Mouse (Mus musculus): ENCODE measurements around the gene Trmt1. TPM values are rescaled to one million over a fixed set of nuclear protein-coding genes. Genes with fewer than 3 reads are reported as not detected.

Trmt1 gene
- polyA plus RNA-seq, 1 experiment from 2014 or later: 71.7 TPM

DNA sequence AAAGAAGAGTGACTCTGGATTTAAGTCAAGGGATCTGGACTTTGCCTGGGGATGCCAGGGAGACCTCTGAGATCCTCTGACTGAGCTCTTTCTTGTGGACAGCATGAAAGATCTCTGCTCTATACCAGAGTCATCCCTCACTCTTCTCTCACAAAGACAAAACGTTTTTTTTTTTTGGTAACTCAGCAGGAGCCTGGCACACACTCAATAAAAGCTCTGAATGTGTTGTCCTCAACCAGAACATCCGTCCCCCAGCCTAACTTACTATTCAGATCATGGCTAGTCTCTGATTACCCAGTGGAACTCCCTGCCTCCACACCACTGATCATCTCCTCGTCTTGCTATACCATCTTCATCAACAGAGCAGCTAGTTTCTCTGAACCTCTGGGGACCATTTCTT, 1.6 kb upstream of the Trmt1 start:
- Histone ChIP-seq H3K27ac (no peak overlapping the region), H3K4me3 (peak overlapping the region; percentile 94; the same call in 1 of the 2 replicates), H3K9me3 (replicated peaks) (no peaks in the 10 kb centered on the region), H3K27me3 (ENCODE audit: low read depth, poor library complexity, severe bottlenecking) (no peaks in the 10 kb centered on the region), H3K36me3 (peaks cover 65% of the 10 kb centered on the region), H3K4me1 (peaks cover 40% of the 10 kb centered on the region)
- 74% methylated on average over 3 of the region's 3 CpGs for WGBS
- DNase-seq (ENCODE audit: low spot score): no peak

GRCm38 (mm10) chr8:84687003-84687704, 1.0 kb downstream of the Trmt1 start:
- Histone ChIP-seq H3K27ac (peak overlapping the region; percentile 99), H3K27me3 (ENCODE audit: low read depth, poor library complexity, severe bottlenecking) (no peaks in the 10 kb centered on the region), H3K4me1 (peaks cover 53% of the 10 kb centered on the region), H3K9me3 (replicated peaks) (no peaks in the 10 kb centered on the region), H3K36me3 (peaks cover 54% of the 10 kb centered on the region), H3K4me3 (peak overlapping the region; percentile 94)
- WGBS: 1% methylated on average over 51 of the region's 62 CpGs
- DNase-seq (ENCODE audit: low spot score): peak; percentile 88

- Histone ChIP-seq H3K4me1 (peaks cover 53% of the 10 kb centered on the region), H3K27me3 (ENCODE audit: low read depth, poor library complexity, severe bottlenecking) (no peaks in the 10 kb centered on the region), H3K36me3 (peaks cover 54% of the 10 kb centered on the region), H3K27ac (peak within 1 kb of the TSS; percentile 99), H3K9me3 (replicated peaks) (no peaks in the 10 kb centered on the region), H3K4me3 (peak within 1 kb of the TSS; percentile 94)
- 1% methylated on average over 37 of the region's 37 CpGs for WGBS
- peak; percentile 92 for DNase-seq (ENCODE audit: low spot score)
These were observed 1.6 kb downstream of the Trmt1 start, which contains the start of gene Nacc1 for GRCm38 (mm10) chr8:84687705-84688100. TSS of gene Nacc1 (minus strand) at chr8:84687862.

DNA sequence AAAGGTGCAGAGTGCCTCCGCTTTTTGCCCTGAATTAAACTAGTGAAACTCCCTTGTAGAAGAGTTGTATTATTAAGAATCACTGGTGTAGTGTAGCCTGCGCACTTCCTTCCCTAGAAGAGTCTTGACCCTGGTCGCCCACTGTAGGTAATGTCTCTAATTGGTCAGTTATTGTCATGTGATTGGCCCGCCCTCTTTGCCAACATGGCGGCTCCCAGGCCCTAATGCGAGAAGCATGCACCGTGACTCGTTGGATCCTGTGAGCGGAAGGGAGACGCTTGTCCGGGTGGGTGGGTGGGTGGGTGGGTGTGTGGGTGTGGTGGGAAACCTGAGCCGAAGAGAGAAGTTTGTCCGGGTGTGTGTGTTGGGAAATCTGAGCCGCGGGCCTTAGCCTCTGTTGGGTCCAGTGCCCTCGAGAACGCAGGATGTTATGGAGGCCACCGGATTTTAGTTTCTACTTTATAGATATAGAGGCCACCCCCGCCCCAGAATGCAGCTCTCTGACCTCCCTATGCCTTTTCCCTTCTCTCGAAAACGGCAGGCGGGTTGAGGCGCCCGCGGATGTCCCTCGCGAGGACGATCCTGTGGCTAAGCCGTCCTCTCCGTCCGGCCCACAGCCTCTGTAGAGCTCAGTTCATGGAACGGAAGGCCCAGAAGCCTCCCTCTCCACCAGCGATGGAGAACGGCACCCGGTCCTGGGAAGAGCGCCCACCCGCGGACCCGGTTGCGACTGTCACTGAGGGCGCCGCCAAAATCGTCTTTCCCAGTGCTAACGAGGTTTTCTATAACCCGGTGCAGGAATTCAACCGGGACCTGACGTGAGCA, 3.2 kb downstream of the Trmt1 start:
- peak; percentile 90 for DNase-seq (ENCODE audit: low spot score)
- under 1% methylated on average over 47 of the region's 47 CpGs for WGBS
- Histone ChIP-seq H3K9me3 (replicated peaks) (no peaks in the 10 kb centered on the region), H3K27ac (peak overlapping the region; percentile 87), H3K4me3 (peak overlapping the region; percentile 94), H3K4me1 (peaks cover 53% of the 10 kb centered on the region), H3K27me3 (ENCODE audit: low read depth, poor library complexity, severe bottlenecking) (no peaks in the 10 kb centered on the region), H3K36me3 (peaks cover 52% of the 10 kb centered on the region)

DNA sequence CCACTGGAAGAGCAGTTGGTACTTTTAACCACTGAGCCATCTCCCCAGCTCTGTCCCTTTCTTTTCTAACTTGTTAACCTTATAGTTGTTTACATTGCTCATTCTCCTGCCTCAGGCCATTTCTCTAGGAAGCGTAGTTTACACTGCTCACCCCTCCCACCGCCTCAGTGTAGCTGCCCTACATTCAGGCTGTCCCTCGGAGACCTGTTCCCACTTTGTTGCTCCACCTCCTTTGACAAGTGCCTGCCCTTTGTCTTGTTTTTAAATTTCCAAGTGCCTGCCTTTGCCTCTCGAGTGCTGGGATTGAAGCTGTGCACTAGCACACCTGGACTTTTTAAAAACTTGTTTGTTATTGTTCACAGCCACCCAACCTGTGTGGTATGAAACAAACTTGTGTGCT, 7.2 kb downstream of the Trmt1 start:
- no peak for DNase-seq (ENCODE audit: low spot score)
- H3K27me3 ChIP-seq (ENCODE audit: low read depth, poor library complexity, severe bottlenecking): no peaks in the 10 kb centered on the region
- H3K27ac ChIP-seq: no peak overlapping the region
- peaks cover 21% of the 10 kb centered on the region for H3K4me1 ChIP-seq
- H3K9me3 ChIP-seq (replicated peaks): no peaks in the 10 kb centered on the region
- peaks cover 75% of the 10 kb centered on the region for H3K36me3 ChIP-seq
- H3K4me3 ChIP-seq: no peak overlapping the region
- WGBS: 72% methylated on average over 4 of the region's 4 CpGs

DNA sequence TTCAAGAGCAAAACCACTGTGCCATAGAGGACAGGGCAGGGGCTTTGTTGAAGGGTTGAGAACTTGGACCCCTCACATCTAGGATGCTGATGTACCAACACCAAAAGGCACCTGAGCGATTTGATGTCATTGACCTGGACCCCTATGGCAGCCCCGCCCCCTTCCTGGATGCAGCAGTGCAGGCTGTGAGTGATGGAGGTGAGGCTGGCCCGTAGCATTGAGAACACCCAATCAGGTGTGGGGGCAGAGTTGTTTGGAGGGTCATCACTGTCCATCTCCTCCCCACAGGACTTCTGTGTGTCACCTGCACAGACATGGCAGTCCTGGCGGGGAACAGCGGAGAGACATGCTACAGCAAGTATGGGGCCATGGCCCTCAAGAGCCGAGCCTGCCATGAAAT, 9.0 kb downstream of the Trmt1 start:
- Histone ChIP-seq H3K27ac (no peak overlapping the region), H3K27me3 (ENCODE audit: low read depth, poor library complexity, severe bottlenecking) (no peaks in the 10 kb centered on the region), H3K4me3 (no peak overlapping the region), H3K9me3 (replicated peaks) (no peaks in the 10 kb centered on the region), H3K4me1 (peaks cover 12% of the 10 kb centered on the region), H3K36me3 (peaks cover 93% of the 10 kb centered on the region)
- DNase-seq (ENCODE audit: low spot score): no peak
- 89% methylated on average over 6 of the region's 6 CpGs for WGBS

- H3K27me3 ChIP-seq (ENCODE audit: low read depth, poor library complexity, severe bottlenecking): peaks cover 17% of the 10 kb centered on the region
- no peak overlapping the region for H3K27ac ChIP-seq
- WGBS: 89% methylated on average over 14 of the region's 14 CpGs
- peaks cover 78% of the 10 kb centered on the region for H3K36me3 ChIP-seq
- H3K4me3 ChIP-seq: no peak overlapping the region
- no peaks in the 10 kb centered on the region for H3K9me3 ChIP-seq (replicated peaks)
- peak; percentile 35 for DNase-seq (ENCODE audit: low spot score)
- H3K4me1 ChIP-seq: peaks cover 22% of the 10 kb centered on the region
These were observed 11.3 kb downstream of the Trmt1 start for GRCm38 (mm10) chr8:84697166-84698130.

- peaks cover 22% of the 10 kb centered on the region for H3K4me1 ChIP-seq
- DNase-seq (ENCODE audit: low spot score): no peak
- H3K9me3 ChIP-seq (replicated peaks): no peaks in the 10 kb centered on the region
- H3K4me3 ChIP-seq: 0 out of 2 replicates have a peak overlapping the region, but pooled peaks have one; percentile 1
- H3K36me3 ChIP-seq: peaks cover 69% of the 10 kb centered on the region
- peaks cover 25% of the 10 kb centered on the region for H3K27me3 ChIP-seq (ENCODE audit: low read depth, poor library complexity, severe bottlenecking)
- no peak overlapping the region for H3K27ac ChIP-seq
- WGBS: 93% methylated on average over 5 of the region's 5 CpGs
These were observed 12.2 kb downstream of the Trmt1 start for GRCm38 (mm10) chr8:84698288-84698687.

GRCm38 (mm10) chr8:84698929-84699401, 12.9 kb downstream of the Trmt1 start:
- 91% methylated on average over 9 of the region's 9 CpGs for WGBS

GRCm38 (mm10) chr8:84699861-84700322, 13.8 kb downstream of the Trmt1 start:
- WGBS: 67% methylated on average over 7 of the region's 7 CpGs
- Histone ChIP-seq H3K27ac (peak overlapping the region; percentile 38; the same call in 1 of the 2 replicates), H3K4me1 (peaks cover 36% of the 10 kb centered on the region), H3K9me3 (replicated peaks) (no peaks in the 10 kb centered on the region), H3K36me3 (peaks cover 55% of the 10 kb centered on the region), H3K27me3 (ENCODE audit: low read depth, poor library complexity, severe bottlenecking) (peaks cover 41% of the 10 kb centered on the region), H3K4me3 (peak overlapping the region; percentile 11; the same call in 1 of the 2 replicates)
- DNase-seq (ENCODE audit: low spot score): peak; percentile 65

More at GRCm38 (mm10) chr8:84698929-84699401, 12.9 kb downstream of the Trmt1 start:
- peaks cover 27% of the 10 kb centered on the region for H3K4me1 ChIP-seq
- H3K27ac ChIP-seq: 0 out of 2 replicates have a peak overlapping the region, but pooled peaks have one; percentile 0
- no peak overlapping the region for H3K4me3 ChIP-seq
- peaks cover 63% of the 10 kb centered on the region for H3K36me3 ChIP-seq
- peaks cover 32% of the 10 kb centered on the region for H3K27me3 ChIP-seq (ENCODE audit: low read depth, poor library complexity, severe bottlenecking)
- no peak for DNase-seq (ENCODE audit: low spot score)
- H3K9me3 ChIP-seq (replicated peaks): no peaks in the 10 kb centered on the region

DNA sequence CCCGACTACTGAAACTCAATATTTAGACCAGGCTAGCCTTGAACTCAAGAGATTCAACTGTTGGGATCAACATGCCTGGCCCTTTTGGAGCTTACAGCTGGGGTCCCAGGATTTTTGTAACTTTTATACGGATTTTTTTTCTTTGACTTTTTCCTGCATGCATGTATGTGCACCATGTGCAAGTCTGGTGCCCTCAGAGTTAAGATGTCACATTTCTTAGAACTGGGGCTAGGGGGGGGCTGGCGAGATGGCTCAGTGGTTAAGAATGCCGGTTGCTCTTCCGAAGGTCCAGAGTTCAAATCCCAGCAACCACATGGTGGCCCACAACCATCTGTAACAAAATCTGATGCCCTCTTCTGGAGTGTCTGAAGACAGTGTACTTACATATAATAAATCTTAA, 14.4 kb downstream of the Trmt1 start:
- Histone ChIP-seq H3K9me3 (replicated peaks) (no peaks in the 10 kb centered on the region), H3K27me3 (ENCODE audit: low read depth, poor library complexity, severe bottlenecking) (peaks cover 47% of the 10 kb centered on the region), H3K4me3 (no peak overlapping the region), H3K36me3 (peaks cover 48% of the 10 kb centered on the region), H3K27ac (no peak overlapping the region), H3K4me1 (peaks cover 42% of the 10 kb centered on the region)
- WGBS: 83% methylated on average over 5 of the region's 5 CpGs
- no peak for DNase-seq (ENCODE audit: low spot score)
